Mouse (Mus musculus) embryonic stem cell, embryonic (primary cell): ENCODE data around the gene Wasl.

ENCODE experiments used
- CTCF ChIA-PET, 4 experiments: fragments of 300-600 bp in 2 of 4; fragments of 350-600 bp in 2 of 4; sonication (Branson Sonifier 250); formaldehyde crosslinking; loops; one replicate each; lab custom pipeline; 2022; ENCODE audit warnings: inconsistent platforms in 2 of 4; lab: Charles Lee
- POLR2A ChIA-PET, 4 experiments: fragments of 300-600 bp in 2 of 4; fragments of 350-600 bp in 2 of 4; sonication (Branson Sonifier 250); formaldehyde crosslinking; loops; one replicate each; lab custom pipeline; 2022; ENCODE audit warnings: antibody characterized with exemption in 4 of 4, inconsistent platforms in 1 of 4; lab: Charles Lee

The Wasl gene

GRCm38 (mm10) chr6:24651538-24651937, 13.3 kb downstream of the Wasl start:
- ChIA-PET CTCF (interaction anchor here in 1 of 4 experiments (1.2 kb wide), 1 partner anchor 24 kb away, joined by 3 read pairs; no protein-coding TSS in a partner anchor), POLR2A (interaction anchor here in 3 of 4 experiments (0.6 to 1.7 kb wide), 4 partner anchors 11 to 122 kb away, joined by 3 to 8 read pairs (median 4); no protein-coding TSS in a partner anchor)

DNA sequence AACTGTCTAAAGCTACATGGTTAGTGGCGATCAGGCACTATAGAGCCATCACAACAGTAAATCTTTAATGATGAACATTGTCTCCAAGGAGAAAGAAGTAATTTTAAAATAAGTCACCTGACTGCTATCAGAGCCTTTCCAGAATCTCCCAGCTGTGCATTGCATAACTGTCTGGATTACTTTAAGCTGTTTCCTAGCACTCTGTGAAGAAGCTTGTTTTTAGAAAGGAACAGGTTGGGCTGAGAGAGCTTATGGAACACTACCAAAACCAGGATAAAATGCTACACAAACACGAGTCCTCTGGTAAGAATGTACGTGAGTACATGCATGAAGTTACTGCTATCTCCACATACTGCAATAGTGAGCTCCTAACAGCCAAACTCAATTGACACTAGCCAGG, 14.1 kb downstream of the Wasl start:
- ChIA-PET CTCF (interaction anchor here in 2 of 4 experiments (1.2 to 1.6 kb wide), 2 partner anchors 23 to 25 kb away, joined by 3 read pairs; no protein-coding TSS in a partner anchor), POLR2A (interaction anchor here in 2 of 4 experiments (1.3 to 1.7 kb wide), 2 partner anchors 10 to 13 kb away, joined by 4 to 8 read pairs; no protein-coding TSS in a partner anchor)

GRCm38 (mm10) chr6:24648403-24648802, 16.4 kb downstream of the Wasl start:
- POLR2A ChIA-PET, result no interaction called here
- CTCF ChIA-PET, result no interaction called here

GRCm38 (mm10) chr6:24647103-24647691, 17.6 kb downstream of the Wasl start:
- CTCF ChIA-PET, result no interaction called here

DNA sequence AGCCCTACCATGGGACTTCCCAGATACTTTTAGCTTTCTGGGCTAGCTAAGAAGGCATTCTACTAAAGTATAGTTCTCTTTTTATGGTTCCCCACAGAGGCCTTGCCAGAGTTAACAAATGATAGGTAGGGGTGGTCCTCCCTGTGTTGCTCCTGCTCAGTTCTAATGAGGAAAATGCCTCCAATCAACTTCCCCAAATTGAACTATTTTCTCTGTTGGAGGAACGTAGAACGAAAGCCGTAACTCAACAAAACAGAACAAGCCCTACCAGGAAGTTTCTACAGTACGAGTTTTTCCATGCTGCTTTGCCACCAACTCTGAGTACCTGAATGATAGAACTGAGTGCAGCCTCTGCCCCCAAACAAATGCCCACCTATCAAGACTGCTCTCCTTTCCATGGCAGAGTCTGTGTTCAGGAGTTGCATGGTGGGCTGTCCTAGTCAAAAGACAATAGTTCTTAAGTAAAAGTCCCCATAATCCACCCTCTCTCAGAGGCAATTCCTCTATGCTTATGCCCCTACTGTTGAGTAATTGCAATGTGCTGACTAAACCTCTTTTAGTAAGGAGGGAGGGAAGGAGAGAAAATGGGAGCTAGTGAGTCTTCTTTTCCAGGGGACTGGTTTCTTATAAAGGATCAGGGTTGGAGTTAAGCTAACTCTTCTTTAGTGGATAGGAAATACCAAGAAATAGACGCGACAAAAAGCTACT, 19.3 kb downstream of the Wasl start:
- ChIA-PET POLR2A (no interaction called here), CTCF (no interaction called here)

More at GRCm38 (mm10) chr6:24647103-24647691, 17.6 kb downstream of the Wasl start:
- POLR2A ChIA-PET, result no interaction called here

GRCm38 (mm10) chr6:24642960-24643359, 21.8 kb downstream of the Wasl start:
- CTCF ChIA-PET, result no interaction called here
- POLR2A ChIA-PET, result no interaction called here

DNA sequence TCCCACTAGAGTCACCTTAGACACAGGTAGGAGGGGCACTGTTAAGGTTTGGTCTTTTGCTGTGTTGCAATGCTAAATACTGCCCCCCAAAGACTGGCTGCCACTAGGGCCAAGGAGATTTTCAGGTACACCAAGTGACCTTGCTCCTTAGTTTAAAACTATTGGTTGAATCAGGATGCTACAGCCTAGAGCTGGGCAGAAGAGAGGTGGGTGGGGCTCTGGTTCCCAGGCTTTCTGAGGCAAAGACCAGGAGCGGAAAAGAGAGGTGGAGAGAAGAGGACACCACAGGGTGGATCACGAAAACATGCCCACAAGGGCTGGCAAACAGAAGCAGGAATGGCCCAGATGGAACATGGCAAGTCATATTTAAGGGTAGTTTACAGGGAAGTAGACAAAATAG, 22.6 kb downstream of the Wasl start:
- POLR2A ChIA-PET, result no interaction called here
- CTCF ChIA-PET, result no interaction called here

DNA sequence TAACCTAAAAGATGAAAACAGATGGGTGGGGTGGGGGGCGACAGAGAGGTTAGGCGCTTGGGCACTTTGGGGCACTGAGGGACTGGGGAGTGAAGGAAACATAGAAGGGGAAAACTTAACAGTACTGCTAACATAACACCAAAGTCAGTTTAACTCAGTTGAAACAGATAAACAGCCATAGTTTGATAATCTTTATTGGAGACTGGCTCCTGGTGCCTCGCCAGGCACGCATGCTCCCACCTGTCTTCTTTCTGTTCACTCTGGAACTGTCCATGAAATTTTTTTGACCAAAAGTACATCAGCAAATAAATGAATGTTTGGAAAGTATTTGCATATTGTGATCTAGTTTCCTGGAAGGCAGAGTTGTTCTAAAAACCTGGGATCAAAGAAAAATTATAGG, 23.5 kb downstream of the Wasl start:
- CTCF ChIA-PET, result no interaction called here

DNA sequence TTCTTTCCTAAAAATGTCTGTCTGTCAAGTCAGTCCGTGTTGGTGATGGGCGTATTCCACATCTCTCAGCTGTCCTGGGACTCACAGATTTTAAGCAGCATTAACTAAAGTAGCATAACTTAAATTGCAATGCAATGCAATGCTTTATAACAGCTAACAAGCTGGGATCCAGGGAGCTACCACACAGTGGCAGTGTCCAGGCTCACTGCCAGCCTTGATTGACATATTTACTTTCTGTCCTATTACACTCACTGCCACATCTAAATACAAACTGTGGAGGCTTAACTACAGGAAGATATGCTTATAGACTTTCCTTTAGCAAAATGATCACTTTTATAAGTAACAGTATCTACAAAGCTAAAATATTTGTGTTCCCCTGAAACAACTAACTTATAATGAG, 29.0 kb downstream of the Wasl start:
- POLR2A ChIA-PET, result interaction anchor here in 1 of 4 experiments (1.5 to 2.1 kb wide), 2 partner anchors 10 to 21 kb away, joined by 4 to 7 read pairs; no protein-coding TSS in a partner anchor
- CTCF ChIA-PET, result no interaction called here

More for the DNA sequence above, 23.5 kb downstream of the Wasl start:
- POLR2A ChIA-PET, result interaction anchor here in 1 of 4 experiments (2.0 kb wide), 1 partner anchor 10 kb away, joined by 4 read pairs; no protein-coding TSS in a partner anchor

GRCm38 (mm10) chr6:24634065-24634464, 30.7 kb downstream of the Wasl start:
- POLR2A ChIA-PET, result interaction anchor here in 2 of 4 experiments (0.9 to 1.8 kb wide), 6 partner anchors 9 to 29 kb away, joined by 3 to 8 read pairs (median 4); partner anchors contain the start of gene Wasl (in 1 of the 2)
- CTCF ChIA-PET, result no interaction called here

DNA sequence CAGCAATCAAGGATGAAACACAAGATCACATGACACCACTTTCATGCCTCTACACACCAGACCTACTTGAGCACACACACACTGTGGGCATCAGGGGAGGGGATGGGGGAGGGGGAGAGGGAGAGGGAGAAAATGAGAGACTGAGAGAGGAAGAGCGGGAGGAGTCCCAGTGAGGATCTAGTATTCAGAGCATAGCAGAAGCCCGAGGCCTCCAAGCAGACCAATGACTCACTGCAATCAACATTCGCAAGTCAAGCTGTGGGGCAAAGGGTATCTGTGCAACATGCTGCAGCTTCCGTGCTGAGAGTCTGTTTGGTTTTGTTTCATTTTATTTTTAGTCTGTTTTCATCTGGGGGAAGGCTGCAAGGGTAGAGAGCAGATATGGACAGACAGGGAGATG, 32.7 kb downstream of the Wasl start:
- ChIA-PET POLR2A (no interaction called here), CTCF (no interaction called here)

GRCm38 (mm10) chr6:24628499-24628898, 36.3 kb downstream of the Wasl start:
- CTCF ChIA-PET, result interaction anchor here in 2 of 4 experiments (0.6 to 0.8 kb wide), 3 partner anchors 10 to 201 kb away, joined by 3 to 9 read pairs (median 7); no protein-coding TSS in a partner anchor
- POLR2A ChIA-PET, result interaction anchor here in 1 of 4 experiments (1.3 to 1.4 kb wide), 2 partner anchors 10 to 21 kb away, joined by 3 read pairs; no protein-coding TSS in a partner anchor

DNA sequence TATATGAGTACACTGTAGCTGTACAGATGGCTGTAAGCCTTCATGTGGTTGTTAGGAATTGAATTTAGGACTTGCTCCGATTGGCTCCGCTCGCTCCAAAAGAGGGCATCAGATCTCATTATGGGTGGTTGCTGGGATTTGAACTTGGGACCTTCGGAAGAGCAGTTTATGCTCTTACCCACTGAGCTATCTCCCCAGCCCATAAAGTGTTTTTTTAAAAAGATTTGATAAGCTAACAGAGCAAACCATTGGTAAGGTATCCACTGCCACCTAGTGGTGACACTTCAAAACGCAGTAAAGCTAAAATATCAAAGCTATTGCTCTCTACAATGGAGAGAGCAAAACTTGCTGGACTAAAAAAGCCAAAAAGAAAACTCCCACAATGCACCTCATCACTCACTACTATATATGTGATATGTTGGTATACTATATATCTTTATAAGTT, 37.2 kb downstream of the Wasl start:
- POLR2A ChIA-PET, result interaction anchor here in 1 of 4 experiments (1.0 kb wide), 1 partner anchor 105 kb away, joined by 3 read pairs; no protein-coding TSS in a partner anchor

GRCm38 (mm10) chr6:24622098-24622497, 42.7 kb downstream of the Wasl start:
- CTCF ChIA-PET, result no interaction called here
- POLR2A ChIA-PET, result interaction anchor here in 1 of 4 experiments (0.9 to 1.0 kb wide), 2 partner anchors 8 to 14 kb away, joined by 3 to 4 read pairs; no protein-coding TSS in a partner anchor

More for the DNA sequence above, 37.2 kb downstream of the Wasl start:
- CTCF ChIA-PET, result interaction anchor here (0.6 to 1.4 kb wide), 17 partner anchors 8 to 926 kb away, joined by 3 to 19 read pairs (median 3); partner anchors contain the start of genes Asb15 (in 2 of the 4) and Ndufa5 (in 2 of the 4)

DNA sequence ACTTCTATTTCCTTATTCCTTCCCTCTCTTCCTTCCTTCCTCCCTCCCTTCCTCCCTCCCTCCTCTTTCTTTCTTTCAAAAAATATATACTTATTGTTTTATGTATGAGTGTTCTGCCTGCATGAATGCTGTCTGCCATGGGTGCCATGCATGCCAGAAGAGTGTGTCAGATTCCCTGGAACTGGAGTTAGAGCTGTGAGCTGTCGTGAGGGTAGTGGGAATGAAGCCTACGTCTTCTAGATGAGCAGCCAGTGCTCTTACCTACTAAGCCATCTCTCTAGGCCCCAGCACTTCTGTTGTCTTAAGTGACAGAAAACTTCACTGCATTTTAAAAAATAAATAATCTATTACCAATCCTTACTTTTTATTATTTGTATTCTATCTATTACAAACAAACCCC, 43.9 kb downstream of the Wasl start:
- CTCF ChIA-PET, result no interaction called here
- POLR2A ChIA-PET, result no interaction called here

DNA sequence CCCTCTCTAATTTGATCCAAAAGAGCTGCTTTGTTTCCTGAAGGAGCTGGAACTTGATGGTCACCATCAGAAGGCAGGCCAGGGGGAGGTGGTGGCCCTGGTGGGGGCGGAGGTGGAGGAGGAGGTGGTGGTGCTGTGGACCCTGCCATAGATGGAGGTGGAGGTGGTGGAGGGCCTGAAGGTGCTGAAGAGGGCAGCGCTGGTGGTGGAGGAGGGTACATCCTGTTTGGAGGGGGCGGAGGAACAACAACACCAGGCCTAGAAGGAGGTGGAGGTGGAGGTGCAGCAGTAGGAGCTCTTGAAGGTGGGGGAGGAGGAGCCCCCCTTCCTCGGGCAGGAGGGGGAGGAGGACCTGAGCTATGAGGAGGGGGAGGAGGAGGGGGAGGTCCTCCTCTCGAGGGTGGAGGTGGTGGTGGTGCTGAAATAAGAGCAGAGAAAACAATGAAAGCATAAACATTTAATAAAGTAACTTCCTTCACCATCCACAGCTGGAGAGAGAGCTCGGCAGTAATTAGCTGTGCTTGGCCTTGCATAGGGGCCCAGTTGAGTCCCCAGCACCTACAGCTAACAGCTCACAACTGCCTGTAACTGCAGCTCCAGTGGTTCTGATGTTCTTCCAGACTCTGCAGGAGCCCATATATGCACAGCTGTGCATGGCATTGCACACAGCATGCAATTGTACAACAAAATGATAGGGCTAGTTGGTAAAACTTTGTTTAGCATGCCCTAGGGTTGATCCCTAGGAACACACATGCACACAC, 45.3 kb downstream of the Wasl start:
- ChIA-PET POLR2A (no interaction called here), CTCF (interaction anchor here in 3 of 4 experiments (0.6 to 2.0 kb wide), 3 partner anchors 8 to 138 kb away, joined by 3 to 13 read pairs (median 3); no protein-coding TSS in a partner anchor)

- CTCF ChIA-PET, result no interaction called here
These were observed 48.1 kb downstream of the Wasl start for GRCm38 (mm10) chr6:24616746-24617145.

DNA sequence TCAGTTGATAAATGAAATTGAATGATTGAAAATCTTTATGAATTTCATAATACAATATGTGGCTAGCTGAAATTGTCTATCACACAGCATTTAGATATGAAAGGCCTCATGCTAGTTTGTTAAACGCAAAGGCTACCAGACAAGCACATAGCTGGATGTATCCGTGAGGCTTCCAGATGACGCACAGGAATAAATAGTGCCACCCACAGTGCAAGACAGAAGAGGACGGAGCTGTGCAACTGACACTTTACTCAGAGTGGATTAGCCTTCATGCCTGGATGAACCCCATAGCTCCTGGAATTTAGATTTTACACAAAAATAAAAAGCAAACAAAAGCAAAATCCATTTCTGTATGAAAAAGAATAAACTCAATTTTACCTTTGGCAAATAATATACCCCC, 50.9 kb downstream of the Wasl start:
- ChIA-PET POLR2A (no interaction called here), CTCF (no interaction called here)

More at GRCm38 (mm10) chr6:24616746-24617145, 48.1 kb downstream of the Wasl start:
- POLR2A ChIA-PET, result interaction anchor here in 1 of 4 experiments (0.7 kb wide), 1 partner anchor 74 kb away, joined by 3 read pairs; no protein-coding TSS in a partner anchor
